Mouse (Mus musculus) limb, embryonic 14.5 days (tissue): ENCODE measurements around the gene Tubgcp3. TPM values are rescaled to one million over a fixed set of nuclear protein-coding genes. Genes with fewer than 3 reads are reported as not detected.

ENCODE experiments used
- ATAC-seq: fragments of 200-750 bp; cut with Nextera tagmentation; 2 replicates; pipeline ENCODE4 v1.8.0; 2017; ENCODE audit warnings: low read depth, moderate number of reproducible peaks, moderate TSS enrichment; ENCODE audit not compliant: low FRiP score
- DNase-seq: peaks from one replicate; pipeline ENCODE4 v3.0.0-alpha.2; 2015; ENCODE audit warnings: low spot score
- H3K27ac ChIP-seq: fragments of 300-500 bp; sonication (generic); replicated peaks from 2 replicates; pipeline ENCODE4 v1.5.1; 2014; ENCODE audit warnings: low read depth, mild to moderate bottlenecking, low read length, moderate library complexity, mixed read lengths
- H3K27me3 ChIP-seq: fragments of 300-500 bp; sonication (generic); 2 replicates; pipeline ENCODE4 v1.6.1; 2014; ENCODE audit warnings: low read length, mixed read lengths; ENCODE audit not compliant: control insufficient read depth, insufficient read depth
- H3K36me3 ChIP-seq: fragments of 300-500 bp; sonication (generic); 2 replicates; pipeline ENCODE4 v1.6.1; 2014; ENCODE audit warnings: mild to moderate bottlenecking, low read length, moderate library complexity, mixed read lengths; ENCODE audit not compliant: control insufficient read depth, insufficient read depth
- H3K4me1 ChIP-seq: fragments of 300-500 bp; sonication (generic); 2 replicates; pipeline ENCODE4 v1.6.1; 2014; ENCODE audit warnings: antibody characterized with exemption, low read length, mixed read lengths; ENCODE audit not compliant: control insufficient read depth, insufficient read depth
- H3K4me2 ChIP-seq: fragments of 300-500 bp; sonication (generic); replicated peaks from 2 replicates; pipeline ENCODE4 v1.6.1; 2014; ENCODE audit warnings: low read depth, mild to moderate bottlenecking, low read length, moderate library complexity; ENCODE audit not compliant: severe bottlenecking
- H3K4me3 ChIP-seq: fragments of 300-500 bp; sonication (generic); replicated peaks from 2 replicates; pipeline ENCODE4 v1.5.1; 2014; ENCODE audit warnings: low read length
- H3K9ac ChIP-seq: fragments of 300-500 bp; sonication (generic); 2 replicates; pipeline ENCODE4 v1.6.1; 2014; ENCODE audit warnings: mild to moderate bottlenecking, low read depth, low read length, moderate library complexity; ENCODE audit not compliant: severe bottlenecking
- H3K9me3 ChIP-seq: fragments of 300-500 bp; sonication (generic); 2 replicates; pipeline ENCODE4 v1.6.1; 2016; ENCODE audit warnings: low read length; ENCODE audit not compliant: control insufficient read depth
- POLR2A ChIP-seq: fragments of 200-500 bp; IDR thresholded peaks from 2 replicates; pipeline ENCODE4 v1.8.0; 2012; ENCODE audit warnings: inconsistent platforms, mild to moderate bottlenecking, moderate library complexity, borderline replicate concordance; ENCODE audit not compliant: insufficient read depth, insufficient read length; ENCODE audit errors: extremely low read depth
- WGBS: fragments of 180-500 bp; shearing (Covaris S2); extraction: QIAGEN DNeasy Blood & Tissue Kit; methylation state at CpG from one replicate; pipeline ENCODE4 v1.1.7; 2014; 5-methylcytosine and 5-hydroxymethylcytosine counted together
- microRNA-seq: library from miRNA; unstranded; fragments of <30 nt; microRNA quantifications from one replicate; pipeline ENCODE4, GENCODE M21; 2016
- polyA plus RNA-seq, 2 experiments: library from polyadenylated mRNA; depleted of rRNA in 1 of 2; stranded (reverse) in 1 of 2; unstranded in 1 of 2; fragments of >200 nt; fragmentation: Nextera tagmentation in 1 of 2; extraction: Ambion mirVana in 1 of 2; gene quantifications; 2 replicates each; pipeline versions ENCODE4 v1.2.1 to v1.2.3; 2012 to 2014

The Tubgcp3 gene
- polyA plus RNA-seq, 2 experiments = 32.1 to 67.2 TPM

- H3K9me3 ChIP-seq = no peaks in the 10 kb centered on the region
- no peak for ATAC-seq
- no peak overlapping the region for H3K9ac ChIP-seq
- H3K27ac ChIP-seq = no peak overlapping the region
- H3K4me2 ChIP-seq = no peak overlapping the region
- no peak for TF ChIP-seq POLR2A
- WGBS = 35% methylated on average over 7 of the region's 7 CpGs
- DNase-seq = no peak
- peaks cover 16% of the 10 kb centered on the region; the same call in 1 of the 2 replicates for H3K27me3 ChIP-seq
- H3K4me1 ChIP-seq = no peaks in the 10 kb centered on the region
- no peaks in the 10 kb centered on the region for H3K36me3 ChIP-seq
- no peak overlapping the region for H3K4me3 ChIP-seq
These were observed 105.5 kb downstream of the Tubgcp3 start for GRCm38 (mm10) chr8:12566509-12566908.

GRCm38 (mm10) chr8:12565488-12565887, 106.6 kb downstream of the Tubgcp3 start:
- H3K4me3 ChIP-seq = no peak overlapping the region
- TF ChIP-seq POLR2A = no peak
- H3K27me3 ChIP-seq = peaks cover 19% of the 10 kb centered on the region; the same call in 1 of the 2 replicates

GRCm38 (mm10) chr8:12564307-12564706, 107.7 kb downstream of the Tubgcp3 start:
- no peak overlapping the region for H3K4me3 ChIP-seq
- DNase-seq = peak; percentile 62
- no peak for TF ChIP-seq POLR2A

More at GRCm38 (mm10) chr8:12565488-12565887, 106.6 kb downstream of the Tubgcp3 start:
- no peaks in the 10 kb centered on the region for H3K36me3 ChIP-seq
- no peak for DNase-seq
- H3K4me1 ChIP-seq = no peaks in the 10 kb centered on the region
- 51% methylated on average over 10 of the region's 10 CpGs for WGBS
- H3K9me3 ChIP-seq = no peaks in the 10 kb centered on the region
- no peak overlapping the region for H3K27ac ChIP-seq
- no peak overlapping the region for H3K4me2 ChIP-seq
- H3K9ac ChIP-seq = no peak overlapping the region
- ATAC-seq = no peak

More at GRCm38 (mm10) chr8:12564307-12564706, 107.7 kb downstream of the Tubgcp3 start:
- H3K36me3 ChIP-seq = no peaks in the 10 kb centered on the region
- no peak overlapping the region for H3K27ac ChIP-seq
- H3K9me3 ChIP-seq = no peaks in the 10 kb centered on the region
- ATAC-seq = no peak
- H3K4me1 ChIP-seq = no peaks in the 10 kb centered on the region
- H3K9ac ChIP-seq = no peak overlapping the region
- no peak overlapping the region for H3K4me2 ChIP-seq
- WGBS = 6% methylated on average over 4 of the region's 4 CpGs
- peaks cover 19% of the 10 kb centered on the region; the same call in 1 of the 2 replicates for H3K27me3 ChIP-seq

Small RNAs within 50 kb of the gene (microRNA-seq; reads per million reads assigned to microRNA genes)
- gene Gm26483 = not detected

Other genes with a start within 250 kb of the Tubgcp3 start
- not detected in 2 replicates for gene Spaca7, start 99.2 kb downstream of the Tubgcp3 start, polyA plus RNA-seq (2012; rRNA removed)
- not detected in 2 replicates for gene Spaca7, start 99.2 kb downstream of the Tubgcp3 start, polyA plus RNA-seq (2014; fragmentation: Nextera tagmentation; extraction: Ambion mirVana)
- 81.8 and 103 TPM in 2 replicates for gene Atp11a, start 84.8 kb upstream of the Tubgcp3 start, polyA plus RNA-seq (2012; rRNA removed)
- 26.0 and 30.7 TPM in 2 replicates for gene Atp11a, start 84.8 kb upstream of the Tubgcp3 start, polyA plus RNA-seq (2014; fragmentation: Nextera tagmentation; extraction: Ambion mirVana)
- gene Mcf2l, start 201.6 kb upstream of the Tubgcp3 start, polyA plus RNA-seq (2012; rRNA removed) = 14.2 and 14.9 TPM in 2 replicates
- gene Mcf2l, start 201.6 kb upstream of the Tubgcp3 start, polyA plus RNA-seq (2014; fragmentation: Nextera tagmentation; extraction: Ambion mirVana) = 11.5 and 15.1 TPM in 2 replicates